Mouse (Mus musculus): ENCODE measurements around the gene Gcgr. TPM values are rescaled to one million over a fixed set of nuclear protein-coding genes. Genes with fewer than 3 reads are reported as not detected.

Gene Gcgr
- polyA plus RNA-seq, 1 experiment: 1.3 TPM

DNA sequence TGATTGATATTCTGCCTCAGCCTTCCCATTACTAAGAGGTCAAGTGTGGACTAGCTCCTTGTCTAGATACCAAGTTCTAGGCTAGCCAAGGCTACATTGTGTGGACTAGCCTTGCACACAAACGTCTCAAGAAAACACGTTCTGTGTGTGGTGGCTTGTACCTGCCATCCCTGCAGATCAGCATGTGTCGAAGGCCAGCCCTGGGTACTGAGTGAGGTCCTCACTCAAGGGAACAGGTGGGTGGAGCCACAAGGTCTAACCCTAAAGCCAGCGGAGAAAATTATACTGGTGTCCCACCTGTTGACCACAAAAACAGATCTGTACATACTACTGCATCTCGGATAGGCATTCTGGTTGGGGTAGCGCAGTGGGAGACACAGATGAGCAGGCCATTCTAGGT lies 30.6 kb upstream of the Gcgr start:
- WGBS: 73% methylated on average over 6 of the region's 6 CpGs
- Histone ChIP-seq H3K27ac (ENCODE audit: control insufficient read depth, insufficient read depth, low read depth, low read length, poor library complexity) (no peak overlapping the region), H3K4me3 (replicated peaks; ENCODE audit: control insufficient read depth, low read depth, low read length) (no peak overlapping the region), H3K4me1 (ENCODE audit: control insufficient read depth, insufficient read depth, low read length) (no peaks in the 10 kb centered on the region)
- no peak for TF ChIP-seq CTCF (IDR thresholded peaks at IDR 0.05; ENCODE audit: control insufficient read depth, insufficient read depth, low read length)
- TF ChIP-seq POLR2A (IDR thresholded peaks at IDR 0.05; ENCODE audit: borderline replicate concordance, control insufficient read depth, low read depth, low read length): no peak

- TF ChIP-seq CTCF (IDR thresholded peaks at IDR 0.05; ENCODE audit: control insufficient read depth, insufficient read depth, low read length) (no peak), POLR2A (IDR thresholded peaks at IDR 0.05; ENCODE audit: borderline replicate concordance, control insufficient read depth, low read depth, low read length) (no peak)
- Histone ChIP-seq H3K4me3 (replicated peaks; ENCODE audit: control insufficient read depth, low read depth, low read length) (no peak overlapping the region), H3K4me1 (ENCODE audit: control insufficient read depth, insufficient read depth, low read length) (no peaks in the 10 kb centered on the region), H3K27ac (ENCODE audit: control insufficient read depth, insufficient read depth, low read depth, low read length, poor library complexity) (no peak overlapping the region)
- WGBS: 12% methylated on average over 3 of the region's 3 CpGs
Measured at GRCm38 (mm10) chr11:120500357-120500756, 30.1 kb upstream of the Gcgr start.

DNA sequence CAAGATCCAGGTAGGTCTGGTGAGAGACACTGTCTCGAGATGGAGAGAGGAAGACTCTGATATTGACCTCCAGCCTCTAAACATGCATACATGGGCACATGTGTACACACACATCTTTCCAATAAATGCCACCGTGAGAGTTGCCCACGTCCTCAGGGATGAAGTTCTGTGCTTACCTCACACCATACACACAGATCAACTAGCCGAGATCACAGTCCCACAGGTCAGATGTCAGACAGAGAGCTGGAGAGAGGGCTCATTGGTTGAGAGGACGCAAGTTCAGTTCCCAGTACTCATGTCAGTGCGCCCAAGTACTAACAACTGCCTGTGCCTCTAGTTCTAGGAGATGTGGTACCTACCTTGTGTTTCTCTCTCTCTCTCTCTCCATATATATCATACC lies 29.5 kb upstream of the Gcgr start:
- Histone ChIP-seq H3K4me1 (ENCODE audit: control insufficient read depth, insufficient read depth, low read length) (no peaks in the 10 kb centered on the region), H3K4me3 (replicated peaks; ENCODE audit: control insufficient read depth, low read depth, low read length) (no peak overlapping the region), H3K27ac (ENCODE audit: control insufficient read depth, insufficient read depth, low read depth, low read length, poor library complexity) (no peak overlapping the region)
- whole genome bisulfite sequencing: 54% methylated on average over 6 of the region's 6 CpGs
- no peak for TF ChIP-seq POLR2A (IDR thresholded peaks at IDR 0.05; ENCODE audit: borderline replicate concordance, control insufficient read depth, low read depth, low read length)
- no peak for TF ChIP-seq CTCF (IDR thresholded peaks at IDR 0.05; ENCODE audit: control insufficient read depth, insufficient read depth, low read length)

GRCm38 (mm10) chr11:120501701-120502100 lies 28.8 kb upstream of the Gcgr start:
- Histone ChIP-seq H3K4me1 (ENCODE audit: control insufficient read depth, insufficient read depth, low read length) (no peaks in the 10 kb centered on the region), H3K27ac (ENCODE audit: control insufficient read depth, insufficient read depth, low read depth, low read length, poor library complexity) (no peak overlapping the region), H3K4me3 (replicated peaks; ENCODE audit: control insufficient read depth, low read depth, low read length) (no peak overlapping the region)
- no peak for TF ChIP-seq CTCF (IDR thresholded peaks at IDR 0.05; ENCODE audit: control insufficient read depth, insufficient read depth, low read length)
- no peak for TF ChIP-seq POLR2A (IDR thresholded peaks at IDR 0.05; ENCODE audit: borderline replicate concordance, control insufficient read depth, low read depth, low read length)
- 73% methylated on average over 4 of the region's 4 CpGs for WGBS

DNA sequence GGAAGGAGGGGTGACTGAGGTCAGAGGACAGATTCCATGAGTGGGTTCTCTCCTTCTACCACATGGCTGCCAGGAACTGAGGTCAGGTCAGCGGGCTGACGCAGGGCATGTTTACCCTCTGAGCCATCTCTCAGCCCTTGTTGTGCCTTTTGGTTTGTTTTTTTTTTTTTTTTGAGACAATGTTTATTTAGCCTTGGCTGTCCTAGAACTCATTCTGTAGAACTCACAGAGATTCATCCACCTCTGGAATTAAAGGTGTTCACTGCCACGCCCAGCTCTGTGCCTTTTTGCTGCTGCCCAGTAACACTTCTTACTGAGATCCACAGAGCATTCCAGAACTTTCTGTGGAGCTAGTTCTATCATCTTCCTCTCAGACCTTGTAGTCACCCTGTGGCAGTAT lies 24.8 kb upstream of the Gcgr start:
- WGBS: 85% methylated on average over 3 of the region's 3 CpGs
- TF ChIP-seq CTCF (IDR thresholded peaks at IDR 0.05; ENCODE audit: control insufficient read depth, insufficient read depth, low read length) (no peak), POLR2A (IDR thresholded peaks at IDR 0.05; ENCODE audit: borderline replicate concordance, control insufficient read depth, low read depth, low read length) (no peak)
- Histone ChIP-seq H3K27ac (ENCODE audit: control insufficient read depth, insufficient read depth, low read depth, low read length, poor library complexity) (no peak overlapping the region), H3K4me1 (ENCODE audit: control insufficient read depth, insufficient read depth, low read length) (peaks cover 3% of the 10 kb centered on the region), H3K4me3 (replicated peaks; ENCODE audit: control insufficient read depth, low read depth, low read length) (no peak overlapping the region)

DNA sequence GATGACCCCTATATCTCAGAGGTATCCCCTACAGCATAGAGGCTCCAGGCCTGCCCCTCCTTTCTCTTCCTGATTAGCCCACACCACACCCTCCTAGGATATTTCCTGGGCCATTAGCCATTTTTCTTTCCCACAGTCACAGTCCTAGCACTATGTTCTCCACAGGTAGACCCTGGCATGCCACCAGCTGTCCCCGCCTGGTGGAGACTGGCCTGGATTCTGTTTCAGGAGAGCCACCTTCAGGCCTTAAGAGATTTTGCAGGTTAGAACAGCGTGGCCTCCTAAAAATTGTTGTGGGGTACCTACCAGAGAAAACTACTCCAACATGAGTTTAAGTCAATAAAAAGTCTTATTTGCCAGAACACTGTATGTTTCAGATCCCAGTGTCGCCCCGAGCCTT lies 23.6 kb upstream of the Gcgr start:
- no peak overlapping the region for H3K27ac ChIP-seq (ENCODE audit: control insufficient read depth, insufficient read depth, low read depth, low read length, poor library complexity)
- WGBS: 45% methylated on average over 4 of the region's 4 CpGs
- peaks cover 5% of the 10 kb centered on the region for H3K4me1 ChIP-seq (ENCODE audit: control insufficient read depth, insufficient read depth, low read length)
- no peak overlapping the region for H3K4me3 ChIP-seq (replicated peaks; ENCODE audit: control insufficient read depth, low read depth, low read length)
- TF ChIP-seq CTCF (IDR thresholded peaks at IDR 0.05; ENCODE audit: control insufficient read depth, insufficient read depth, low read length) (no peak), POLR2A (IDR thresholded peaks at IDR 0.05; ENCODE audit: borderline replicate concordance, control insufficient read depth, low read depth, low read length) (no peak)

DNA sequence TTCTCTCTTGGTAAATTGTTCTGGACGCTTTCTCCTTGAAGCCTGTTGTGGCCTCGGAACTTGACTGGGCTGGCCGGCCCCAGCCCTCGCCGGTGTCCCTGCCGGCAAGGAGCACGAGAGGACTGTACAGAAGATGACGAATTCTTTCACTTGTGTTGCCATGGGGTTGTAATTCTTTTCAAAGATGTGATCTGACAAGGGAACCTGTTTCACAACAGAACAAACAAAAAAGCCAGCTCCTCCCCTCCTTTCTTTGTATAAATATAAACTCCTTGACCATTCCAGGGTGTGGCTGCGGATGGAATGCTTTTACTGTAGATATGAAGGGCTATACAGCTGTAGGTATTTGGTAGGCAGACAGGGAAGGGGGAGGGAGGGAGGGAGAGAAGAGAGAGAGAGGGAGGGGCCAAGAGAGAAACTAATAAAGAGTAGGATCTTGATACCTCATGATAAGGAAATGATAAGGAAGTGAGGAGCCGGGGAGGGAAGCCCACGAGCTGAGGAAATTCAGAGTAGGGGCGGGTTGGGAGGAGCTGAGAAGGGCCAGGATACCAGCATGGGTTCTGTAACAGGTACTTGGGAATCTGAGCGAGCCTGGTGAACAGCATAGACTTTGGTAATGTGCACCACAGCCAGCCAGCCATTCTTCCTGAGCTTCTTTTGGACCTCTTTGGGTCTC lies 22.7 kb upstream of the Gcgr start:
- H3K4me1 ChIP-seq (ENCODE audit: control insufficient read depth, insufficient read depth, low read length): peaks cover 5% of the 10 kb centered on the region
- no peak overlapping the region for H3K27ac ChIP-seq (ENCODE audit: control insufficient read depth, insufficient read depth, low read depth, low read length, poor library complexity)
- 70% methylated on average over 13 of the region's 13 CpGs for WGBS
- TF ChIP-seq CTCF (IDR thresholded peaks at IDR 0.05; ENCODE audit: control insufficient read depth, insufficient read depth, low read length): no peak
- TF ChIP-seq POLR2A (IDR thresholded peaks at IDR 0.05; ENCODE audit: borderline replicate concordance, control insufficient read depth, low read depth, low read length): no peak
- no peak overlapping the region for H3K4me3 ChIP-seq (replicated peaks; ENCODE audit: control insufficient read depth, low read depth, low read length)

DNA sequence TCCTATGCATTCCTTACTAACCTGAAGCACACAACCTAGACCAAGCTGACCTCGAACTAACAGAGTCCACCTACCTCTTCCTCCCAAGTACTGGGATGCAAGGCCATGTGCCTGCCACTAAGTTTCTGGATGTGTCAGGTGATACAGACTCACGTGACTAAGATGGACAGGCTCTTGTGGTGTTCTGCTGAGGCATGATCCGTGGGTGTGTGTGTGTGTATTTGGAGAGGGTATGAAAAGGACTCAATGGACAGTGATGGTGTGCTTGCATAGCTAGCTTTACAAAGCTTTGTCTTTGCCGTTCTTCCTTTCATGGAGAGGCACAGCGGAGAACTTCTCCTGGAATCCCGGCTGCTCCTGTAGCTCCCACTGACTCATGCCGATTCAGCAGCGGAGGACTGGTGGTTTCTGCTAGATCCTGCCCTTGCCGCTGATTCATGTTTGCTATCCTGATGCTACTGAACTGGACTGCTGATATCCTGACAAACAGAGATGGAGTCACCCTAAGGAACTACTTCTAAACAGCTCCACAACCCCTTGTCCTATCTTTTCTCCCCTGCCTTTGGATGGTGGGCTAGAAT lies 22.1 kb upstream of the Gcgr start:
- Histone ChIP-seq H3K4me3 (replicated peaks; ENCODE audit: control insufficient read depth, low read depth, low read length) (no peak overlapping the region), H3K27ac (ENCODE audit: control insufficient read depth, insufficient read depth, low read depth, low read length, poor library complexity) (no peak overlapping the region), H3K4me1 (ENCODE audit: control insufficient read depth, insufficient read depth, low read length) (peaks cover 5% of the 10 kb centered on the region)
- TF ChIP-seq CTCF (IDR thresholded peaks at IDR 0.05; ENCODE audit: control insufficient read depth, insufficient read depth, low read length): no peak
- TF ChIP-seq POLR2A (IDR thresholded peaks at IDR 0.05; ENCODE audit: borderline replicate concordance, control insufficient read depth, low read depth, low read length): no peak
- 83% methylated on average over 9 of the region's 9 CpGs for WGBS

All from bone marrow, adult 2 months (tissue).